Mouse (Mus musculus) G1E (cell line): ENCODE results near the gene Rimkla. TPM values are rescaled to one million over a fixed set of nuclear protein-coding genes. Genes with fewer than 3 reads are reported as not detected.

ENCODE experiments used
- ATAC-seq: 2 replicates; pipeline ENCODE4 v1.8.0; 2016; ENCODE audit warnings: mild to moderate bottlenecking; ENCODE audit not compliant: insufficient number of reproducible peaks, poor library complexity, low FRiP score, severe bottlenecking; ENCODE audit errors: extremely low read depth
- DNase-seq: peaks from one replicate; pipeline ENCODE4 v3.0.0; 2012; ENCODE audit warnings: low spot score
- H3K27me3 ChIP-seq: 2 replicates; pipeline ENCODE4 v1.6.1; 2012; ENCODE audit warnings: mild to moderate bottlenecking, low read length, inconsistent platforms; ENCODE audit not compliant: insufficient read depth
- H3K36me3 ChIP-seq: replicated peaks from 2 replicates; pipeline ENCODE3; 2012; ENCODE audit warnings: mild to moderate bottlenecking, inconsistent platforms
- H3K4me1 ChIP-seq: 2 replicates; pipeline ENCODE4 v1.6.1; 2012; ENCODE audit warnings: low read depth, low read length, inconsistent platforms, mixed read lengths; ENCODE audit not compliant: insufficient read depth
- H3K4me3 ChIP-seq: 2 replicates; pipeline ENCODE4 v1.5.1; 2012; ENCODE audit warnings: low read depth, mild to moderate bottlenecking, inconsistent platforms, low read length, moderate library complexity, mixed read lengths
- H3K9me3 ChIP-seq: replicated peaks from 2 replicates; pipeline ENCODE4 v1.6.1; 2012; ENCODE audit warnings: inconsistent platforms
- CTCF ChIP-seq: IDR thresholded peaks from 2 replicates; pipeline ENCODE4 v1.5.1; 2012; ENCODE audit warnings: low read depth, low read length, inconsistent platforms, mixed read lengths
- GATA1 ChIP-seq: IDR thresholded peaks from 2 replicates; pipeline ENCODE4 v1.6.1; 2012; ENCODE audit warnings: borderline replicate concordance, low read length, inconsistent platforms, mixed read lengths
- GATA2 ChIP-seq: IDR thresholded peaks from 2 replicates; pipeline ENCODE4 v1.6.1; 2012; ENCODE audit warnings: low read depth, low read length, inconsistent platforms, borderline replicate concordance
- POLR2AphosphoS5 ChIP-seq: IDR thresholded peaks from 2 replicates; pipeline ENCODE4 v1.6.1; 2012; ENCODE audit warnings: low read depth, low read length, inconsistent platforms; ENCODE audit not compliant: insufficient replicate concordance
- TAL1 ChIP-seq: conservative IDR thresholded peaks from 2 replicates; pipeline ENCODE4 v1.6.1; 2012; ENCODE audit warnings: low read depth, low read length, inconsistent platforms, mixed read lengths
- polyA plus RNA-seq: library from polyadenylated mRNA; stranded (reverse); fragments of >175 nt; gene quantifications from 2 replicates; pipeline ENCODE4 v1.2.3, GENCODE M21; 2012
- total RNA-seq, 2 experiments: library from RNA; stranded (forward) in 1 of 2; stranded (reverse) in 1 of 2; fragments of 200-1000 nt in 1 of 2; fragments of >200 nt in 1 of 2; fragmentation: Nextera tagmentation in 1 of 2; gene quantifications; 2 replicates each; pipeline ENCODE4 v1.2.3; 2014 to 2017

Gene Rimkla
- total and polyA plus RNA-seq, 3 experiments: not detected

DNA sequence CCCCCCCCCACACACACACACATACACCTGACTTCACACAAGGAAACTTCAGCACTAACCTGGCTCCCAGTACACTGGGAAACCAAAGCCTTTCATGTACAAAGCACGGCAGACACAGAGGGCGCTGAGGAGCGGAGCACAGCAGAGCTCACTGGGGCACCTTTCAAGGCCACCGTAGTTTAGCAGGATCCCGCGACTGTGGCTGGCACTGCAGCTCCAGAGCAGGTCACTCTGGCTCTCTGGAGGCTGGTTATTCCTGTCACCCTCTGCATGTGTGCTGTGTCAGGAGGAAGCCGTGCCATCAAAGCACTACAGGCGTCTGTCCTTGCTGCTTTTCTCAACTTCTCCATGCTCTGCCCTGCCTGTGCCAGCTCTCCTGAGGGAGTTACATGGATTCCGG lies 9.4 kb downstream of the Rimkla start:
- Histone ChIP-seq H3K36me3 (no peaks in the 10 kb centered on the region), H3K4me3 (no peak overlapping the region), H3K9me3 (no peaks in the 10 kb centered on the region), H3K27me3 (peaks cover 15% of the 10 kb centered on the region; the same call in 1 of the 2 replicates), H3K4me1 (0 out of 2 replicates have a peak, but pooled peaks cover 6% of the 10 kb centered on the region)
- no peak for ATAC-seq
- no peak for DNase-seq
- TF ChIP-seq TAL1: no peak

DNA sequence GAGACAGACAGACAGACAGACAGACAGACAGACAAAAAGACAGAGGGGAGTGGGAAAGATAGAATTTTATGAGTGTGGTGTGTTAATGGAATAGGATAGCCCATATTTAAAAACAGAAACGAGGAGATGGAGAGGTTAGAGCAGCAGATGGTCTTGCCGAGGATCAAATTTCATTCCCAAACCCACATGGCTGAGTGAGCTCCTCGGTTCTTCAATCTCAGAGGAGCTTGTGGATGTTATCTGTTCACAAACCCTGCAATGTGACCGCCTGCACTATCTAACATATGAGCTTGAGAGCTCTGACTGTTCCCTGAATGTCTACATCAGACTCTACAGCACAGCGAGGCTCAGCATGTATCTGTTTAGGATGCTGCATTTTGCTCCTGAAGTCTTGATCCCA lies 19.3 kb downstream of the Rimkla start:
- peaks cover 12% of the 10 kb centered on the region; the same call in 1 of the 2 replicates for H3K27me3 ChIP-seq
- H3K4me3 ChIP-seq: no peak overlapping the region
- TF ChIP-seq CTCF (no peak), GATA2 (no peak), TAL1 (no peak), POLR2AphosphoS5 (no peak), GATA1 (no peak)
- H3K4me1 ChIP-seq: no peaks in the 10 kb centered on the region
- no peak for ATAC-seq
- no peak for DNase-seq
- H3K9me3 ChIP-seq: no peaks in the 10 kb centered on the region
- H3K36me3 ChIP-seq: no peaks in the 10 kb centered on the region

DNA sequence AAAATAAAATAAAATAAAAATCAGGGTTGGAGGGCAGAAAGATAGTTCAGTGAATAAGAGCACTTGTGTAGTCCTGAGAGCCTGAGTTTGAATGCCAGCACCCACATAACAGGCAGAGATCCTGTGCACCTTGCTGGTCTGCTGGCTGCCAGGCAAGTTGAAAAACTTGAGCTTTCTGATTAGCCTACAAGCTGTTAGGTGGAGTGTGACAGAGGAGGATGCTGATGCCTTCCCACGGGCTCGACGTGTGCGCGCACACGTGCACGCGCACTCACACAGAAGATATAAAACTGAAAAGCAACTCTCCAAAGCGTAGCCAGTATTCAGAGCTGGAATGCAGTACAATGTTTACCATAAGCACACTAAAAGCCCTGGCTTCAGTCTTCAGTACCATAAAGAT lies 19.9 kb downstream of the Rimkla start:
- TF ChIP-seq TAL1: no peak
- no peak for TF ChIP-seq POLR2AphosphoS5
- TF ChIP-seq GATA2: no peak
- no peak for TF ChIP-seq GATA1
- TF ChIP-seq CTCF: no peak
- H3K27me3 ChIP-seq: peaks cover 13% of the 10 kb centered on the region; the same call in 1 of the 2 replicates
- H3K4me3 ChIP-seq: no peak overlapping the region
- H3K9me3 ChIP-seq: no peaks in the 10 kb centered on the region
- no peak for DNase-seq
- H3K4me1 ChIP-seq: no peaks in the 10 kb centered on the region
- H3K36me3 ChIP-seq: no peaks in the 10 kb centered on the region
- no peak for ATAC-seq

GRCm38 (mm10) chr4:119467720-119468380 lies 24.6 kb downstream of the Rimkla start:
- TF ChIP-seq GATA2 (no peak), POLR2AphosphoS5 (no peak), CTCF (no peak), TAL1 (no peak), GATA1 (no peak)
- H3K4me3 ChIP-seq: no peak overlapping the region
- no peaks in the 10 kb centered on the region for H3K36me3 ChIP-seq
- H3K4me1 ChIP-seq: no peaks in the 10 kb centered on the region
- DNase-seq (no peak), ATAC-seq (no peak)
- H3K27me3 ChIP-seq: peaks cover 13% of the 10 kb centered on the region
- H3K9me3 ChIP-seq: no peaks in the 10 kb centered on the region

GRCm38 (mm10) chr4:119465841-119466240 lies 26.6 kb downstream of the Rimkla start:
- ATAC-seq: no peak
- Histone ChIP-seq H3K36me3 (no peaks in the 10 kb centered on the region), H3K9me3 (no peaks in the 10 kb centered on the region), H3K4me3 (no peak overlapping the region), H3K4me1 (no peaks in the 10 kb centered on the region), H3K27me3 (peaks cover 6% of the 10 kb centered on the region)
- DNase-seq: no peak
- TF ChIP-seq CTCF (no peak), GATA1 (no peak), GATA2 (no peak), TAL1 (no peak), POLR2AphosphoS5 (no peak)

- no peak overlapping the region for H3K4me3 ChIP-seq
- no peaks in the 10 kb centered on the region for H3K9me3 ChIP-seq
- H3K27me3 ChIP-seq: peaks cover 11% of the 10 kb centered on the region
- H3K4me1 ChIP-seq: no peaks in the 10 kb centered on the region
- TF ChIP-seq CTCF (no peak), GATA1 (no peak), GATA2 (no peak), POLR2AphosphoS5 (no peak)
- H3K36me3 ChIP-seq: no peaks in the 10 kb centered on the region
- ATAC-seq (no peak), DNase-seq (no peak)
These were observed 28.5 kb downstream of the Rimkla start for GRCm38 (mm10) chr4:119463756-119464419.
